ENCODE assay signal across 9 mouse cellular contexts in genomic region chr14:29696131-29696530, GRCm38 (mm10). TPM values are rescaled to one million over a fixed set of nuclear protein-coding genes. Genes with fewer than 3 reads are reported as not detected.
A peak's percentile ranks its signal among the peaks of the same experiment; 100 is the strongest.
DNase-seq lines count a peak whose midpoint lies in the region; ATAC-seq and TF ChIP-seq lines count a peak whose summit lies in the region.
"Had no signal": no experiment of that assay in that cellular context is flagged by ENCODE, and none has a peak within 500 bp of the region (broad histone marks: within the 10 kb centered on the region; RNA-seq: fewer than 3 reads in every experiment).

No protein-coding gene starts in this region.

- no peak; the same call in 1 of the 2 replicates for ATAC-seq in kidney, embryonic 15.5 days (replicated peaks; ENCODE audit: low FRiP score)
- ATAC-seq in forebrain, embryonic 16.5 days, result peak; percentile 91
- ATAC-seq in lung, embryonic 14.5 days (ENCODE audit: insufficient read depth), result peak; percentile 54; the same call in 1 of the 2 replicates
- no peak for ATAC-seq in granulocyte monocyte progenitor cell, adult 5-6 weeks (replicated peaks; ENCODE audit: poor library complexity, severe bottlenecking)

- H3K4me1 ChIP-seq in kidney, embryonic 15.5 days, result no peaks in the 10 kb centered on the region
- H3K4me1 ChIP-seq in cerebellum, adult 2 months (ENCODE audit: control insufficient read depth, insufficient read depth, low read length), result no peaks in the 10 kb centered on the region
- peaks cover 8% of the 10 kb centered on the region for H3K4me1 ChIP-seq in forebrain, embryonic 16.5 days (replicated peaks; ENCODE audit: control insufficient read depth, insufficient read depth, low read length)
- H3K4me1 ChIP-seq in lung, embryonic 14.5 days (ENCODE audit: insufficient read depth), result no peaks in the 10 kb centered on the region
- H3K4me1 ChIP-seq: liver, embryonic 13.5 days had no signal

- TF ChIP-seq POLR2A in cerebellum, adult 2 months (IDR thresholded peaks at IDR 0.05; ENCODE audit: borderline replicate concordance, insufficient read depth, low read length), result no peak

- no peak overlapping the region for H3K9ac ChIP-seq in kidney, embryonic 15.5 days
- H3K9ac ChIP-seq in forebrain, embryonic 16.5 days (replicated peaks; ENCODE audit: low read depth, low read length), result no peak overlapping the region
- no peak overlapping the region for H3K9ac ChIP-seq in lung, embryonic 14.5 days
- H3K9ac ChIP-seq: liver, embryonic 13.5 days had no signal

- H3K9me3 ChIP-seq in kidney, embryonic 15.5 days (replicated peaks), result no peaks in the 10 kb centered on the region
- no peaks in the 10 kb centered on the region for H3K9me3 ChIP-seq in forebrain, embryonic 16.5 days (ENCODE audit: control insufficient read depth, low read length)
- no peaks in the 10 kb centered on the region for H3K9me3 ChIP-seq in lung, embryonic 14.5 days (ENCODE audit: low read depth, low read length)
- H3K9me3 ChIP-seq: liver, embryonic 13.5 days had no signal

- peaks cover 10% of the 10 kb centered on the region; the same call in 1 of the 2 replicates for H3K27me3 ChIP-seq in kidney, embryonic 15.5 days
- no peaks in the 10 kb centered on the region for H3K27me3 ChIP-seq in cerebellum, adult 2 months (ENCODE audit: control insufficient read depth, insufficient read depth, low read length)
- no peaks in the 10 kb centered on the region for H3K27me3 ChIP-seq in forebrain, embryonic 16.5 days (replicated peaks; ENCODE audit: control insufficient read depth, insufficient read depth, low read length)
- no peaks in the 10 kb centered on the region for H3K27me3 ChIP-seq in lung, embryonic 14.5 days (ENCODE audit: insufficient read depth, low read length)
- H3K27me3 ChIP-seq: liver, embryonic 13.5 days had no signal

- no peaks in the 10 kb centered on the region for H3K36me3 ChIP-seq in kidney, embryonic 15.5 days
- no peaks in the 10 kb centered on the region for H3K36me3 ChIP-seq in forebrain, embryonic 16.5 days (ENCODE audit: control insufficient read depth, insufficient read depth)
- no peaks in the 10 kb centered on the region for H3K36me3 ChIP-seq in lung, embryonic 14.5 days (ENCODE audit: insufficient read depth)
- H3K36me3 ChIP-seq: liver, embryonic 13.5 days had no signal

- DNase-seq in kidney, adult 11 months, result peak; percentile 14
- DNase-seq in cerebellum, adult 2 months, result peak; percentile 58 to 61
- DNase-seq in kidney, postnatal 36 days, result peak; percentile 22 to 60
- DNase-seq in lung, embryonic 14.5 days, result peak; percentile 46
- peak; percentile 8 for DNase-seq in retina, postnatal 7 days (ENCODE audit: low read depth, low spot score)
- DNase-seq: liver, embryonic 13.5 days had no signal

- H3K4me3 ChIP-seq in kidney, embryonic 15.5 days (replicated peaks), result no peak overlapping the region
- no peak overlapping the region for H3K4me3 ChIP-seq in cerebellum, adult 2 months (replicated peaks; ENCODE audit: insufficient read depth, low read depth, low read length)
- no peak overlapping the region for H3K4me3 ChIP-seq in forebrain, embryonic 16.5 days (replicated peaks; ENCODE audit: low read length)
- no peak overlapping the region for H3K4me3 ChIP-seq in lung, embryonic 14.5 days (ENCODE audit: low read depth, low read length)
- H3K4me3 ChIP-seq: liver, embryonic 13.5 days had no signal

- WGBS in kidney, embryonic 15.5 days, result 9% methylated on average over 3 of the region's 3 CpGs
- 15% methylated on average over 3 of the region's 3 CpGs for WGBS in cerebellum, adult 2 months
- 3% methylated on average over 3 of the region's 3 CpGs for WGBS in forebrain, embryonic 16.5 days
- WGBS in lung, embryonic 14.5 days, result 9% methylated on average over 3 of the region's 3 CpGs

- H3K27ac ChIP-seq in kidney, embryonic 15.5 days, result no peak overlapping the region
- no peak overlapping the region for H3K27ac ChIP-seq in cerebellum, adult 2 months (ENCODE audit: insufficient read depth, low read length)
- H3K27ac ChIP-seq in forebrain, embryonic 16.5 days (ENCODE audit: low read length), result no peak overlapping the region
- H3K27ac ChIP-seq in lung, embryonic 14.5 days (ENCODE audit: low read depth), result no peak overlapping the region
- H3K27ac ChIP-seq: liver, embryonic 13.5 days had no signal

- no peak overlapping the region for H3K4me2 ChIP-seq in kidney, embryonic 15.5 days
- H3K4me2 ChIP-seq in forebrain, embryonic 16.5 days (ENCODE audit: low read length), result no peak overlapping the region
- H3K4me2 ChIP-seq in lung, embryonic 14.5 days, result no peak overlapping the region
- H3K4me2 ChIP-seq: liver, embryonic 13.5 days had no signal

- TF ChIP-seq CTCF in cerebellum, adult 2 months (IDR thresholded peaks at IDR 0.05; ENCODE audit: borderline replicate concordance, insufficient read depth, low read depth, low read length), result peak; percentile 84
- TF ChIP-seq CTCF in lung, embryonic 14.5 days (IDR thresholded peaks at IDR 0.05; ENCODE audit: low read depth), result peak; percentile 61

RNA-seq across cellular contexts. Expression of gene Cacna2d3, which starts 25.5 kb away (rescaled TPM):
- polyA plus RNA-seq in kidney, embryonic 15.5 days (2015; fragmentation: Nextera tagmentation; extraction: Ambion mirVana), result 3.4 and 5.1 TPM in 2 replicates
- polyA plus RNA-seq in cerebellum, adult 2 months (2012; rRNA removed), result 40.2 and 40.3 TPM in 2 replicates
- 23.5 and 34.0 TPM in 2 replicates for polyA plus RNA-seq in forebrain, embryonic 16.5 days (2015; fragmentation: Nextera tagmentation; extraction: Ambion mirVana)
- polyA plus RNA-seq in lung, embryonic 14.5 days (2014; fragmentation: Nextera tagmentation; extraction: Ambion mirVana), result 0.22 and 0.45 TPM in 2 replicates
- total RNA-seq in granulocyte monocyte progenitor cell, adult 5-6 weeks (2014; fragmentation: Nextera tagmentation), result not detected in 2 replicates
- not detected in 2 replicates for total RNA-seq in granulocyte monocyte progenitor cell, adult 5-6 weeks (2017)

Comparison
In these comparisons a context has a peak if more than half of its experiments do, and no peak if none do; other contexts are left out.
1. DNase-seq: peak in every context shown above with its lines; median percentile 60 in cerebellum, adult 2 months; 46 in lung, embryonic 14.5 days; 41 in kidney, postnatal 36 days; 14 in kidney, adult 11 months; 8 in retina, postnatal 7 days.
2. ATAC-seq: peak in forebrain, embryonic 16.5 days (single experiment) and lung, embryonic 14.5 days (single experiment); none in kidney, embryonic 15.5 days (single experiment) and granulocyte monocyte progenitor cell, adult 5-6 weeks (single experiment).